Mouse (Mus musculus) CH12.LX (cell line): ENCODE data around the gene Nrap.

Experiments used
- BHLHE40 ChIP-seq: IDR thresholded peaks from 2 replicates; pipeline ENCODE4 v1.6.1; 2011; ENCODE audit warnings: mild to moderate bottlenecking, low read depth, low read length, improper control_type of control experiment
- CHD1 ChIP-seq: IDR thresholded peaks from 2 replicates; pipeline ENCODE4 v1.6.1; 2012; ENCODE audit warnings: low read depth, low read length, improper control_type of control experiment, inconsistent platforms
- CHD2 ChIP-seq: IDR thresholded peaks from 2 replicates; pipeline ENCODE4 v1.6.1; 2011; ENCODE audit warnings: low read length, improper control_type of control experiment
- CTCF ChIP-seq, 2 experiments: IDR thresholded peaks in 1 of 2; conservative IDR thresholded peaks in 1 of 2; 2 replicates each; pipeline ENCODE4 v1.5.1; 2011 to 2012; ENCODE audit warnings: low read depth in 2 of 2, low read length in 2 of 2, improper control_type of control experiment in 1 of 2, inconsistent platforms in 1 of 2, mild to moderate bottlenecking in 1 of 2, moderate library complexity in 1 of 2
- ELF1 ChIP-seq: IDR thresholded peaks from 2 replicates; pipeline ENCODE4 v1.6.1; 2014; ENCODE audit warnings: low read depth, mild to moderate bottlenecking, inconsistent platforms, low read length, improper control_type of control experiment
- EP300 ChIP-seq: IDR thresholded peaks from 2 replicates; pipeline ENCODE4 v1.6.1; 2011; ENCODE audit warnings: low read length, improper control_type of control experiment
- HCFC1 ChIP-seq: IDR thresholded peaks from 2 replicates; pipeline ENCODE4 v1.6.1; 2012; ENCODE audit warnings: low read depth, mild to moderate bottlenecking, inconsistent platforms, low read length, improper control_type of control experiment
- KAT2A ChIP-seq: IDR thresholded peaks from 2 replicates; pipeline ENCODE4 v1.6.1; 2012; ENCODE audit warnings: low read length, improper control_type of control experiment, inconsistent platforms; ENCODE audit not compliant: insufficient replicate concordance
- MAFK ChIP-seq: IDR thresholded peaks from 2 replicates; pipeline ENCODE4 v1.6.1; 2011; ENCODE audit warnings: low read length, improper control_type of control experiment; ENCODE audit not compliant: insufficient replicate concordance
- MAX ChIP-seq: IDR thresholded peaks from 2 replicates; pipeline ENCODE4 v1.6.1; 2011; ENCODE audit warnings: low read length, improper control_type of control experiment
- NRF1 ChIP-seq: IDR thresholded peaks from 2 replicates; pipeline ENCODE4 v1.6.1; 2014; ENCODE audit warnings: low read depth, mild to moderate bottlenecking, inconsistent platforms, low read length, improper control_type of control experiment, moderate library complexity
- POLR2A ChIP-seq: IDR thresholded peaks from 2 replicates; pipeline ENCODE4 v1.6.1; 2011; ENCODE audit warnings: low read depth, mild to moderate bottlenecking, improper control_type of control experiment, low read length
- SIN3A ChIP-seq: IDR thresholded peaks from 2 replicates; pipeline ENCODE4 v1.6.1; 2012; ENCODE audit warnings: low read length, improper control_type of control experiment, inconsistent platforms

GRCm38 (mm10) chr19:56387726-56388302, 2.0 kb downstream of the Nrap start:
- TF ChIP-seq POLR2A (no peak), CHD1 (no peak), MAX (no peak), EP300 (no peak), KAT2A (no peak), ELF1 (no peak), SIN3A (no peak), BHLHE40 (no peak), MAFK (no peak), CTCF (conservative IDR thresholded peaks at IDR 0.05 in 1 of 2, IDR thresholded peaks at IDR 0.05 in 1 of 2; ENCODE audit: low read depth in 2 of 2, low read length in 2 of 2) (no peak), HCFC1 (no peak), NRF1 (no peak), CHD2 (no peak)
